Mouse (Mus musculus) bone marrow macrophage, adult 2 months (primary cell): ENCODE results near the gene Tnfaip3. TPM values are rescaled to one million over a fixed set of nuclear protein-coding genes. Genes with fewer than 3 reads are reported as not detected.

Experiments used
- H3K27ac ChIP-seq: 2 replicates; pipeline ENCODE4 v1.5.1; 2012; ENCODE audit warnings: low read depth, low read length; ENCODE audit not compliant: insufficient read depth
- H3K4me1 ChIP-seq: 2 replicates; pipeline ENCODE4 v1.6.1; 2012; ENCODE audit warnings: low read length; ENCODE audit not compliant: control insufficient read depth, insufficient read depth
- H3K4me3 ChIP-seq: 2 replicates; pipeline ENCODE4 v1.5.1; 2012; ENCODE audit warnings: mild to moderate bottlenecking, low read length, moderate library complexity; ENCODE audit not compliant: insufficient read depth
- CTCF ChIP-seq: IDR thresholded peaks from 2 replicates; pipeline ENCODE4 v1.5.1; 2012; ENCODE audit warnings: low read depth, mild to moderate bottlenecking, low read length, moderate library complexity
- POLR2A ChIP-seq: IDR thresholded peaks from 2 replicates; pipeline ENCODE4 v1.6.1; 2012; ENCODE audit warnings: mild to moderate bottlenecking, low read depth, low read length, borderline replicate concordance
- polyA plus RNA-seq: library from polyadenylated mRNA; stranded (reverse); fragments of >200 nt; gene quantifications from 2 replicates; pipeline ENCODE4 v1.2.4, GENCODE M21; 2012; ENCODE audit not compliant: missing spikeins, insufficient read depth, insufficient read length

Gene Tnfaip3
- polyA plus RNA-seq, 1 experiment: 19.3 TPM

GRCm38 (mm10) chr10:18983514-18983913 lies 31.9 kb downstream of the Tnfaip3 start:
- TF ChIP-seq CTCF (no peak), POLR2A (no peak)
- Histone ChIP-seq H3K4me3 (no peak overlapping the region), H3K4me1 (peaks cover 12% of the 10 kb centered on the region), H3K27ac (no peak overlapping the region)

- TF ChIP-seq CTCF: no peak
- no peak for TF ChIP-seq POLR2A
Observed at GRCm38 (mm10) chr10:18974486-18974885, 41.0 kb downstream of the Tnfaip3 start.

GRCm38 (mm10) chr10:18966893-18967292 lies 48.6 kb downstream of the Tnfaip3 start:
- no peak overlapping the region for H3K4me3 ChIP-seq
- TF ChIP-seq POLR2A: no peak
- TF ChIP-seq CTCF: no peak
- peaks cover 31% of the 10 kb centered on the region for H3K4me1 ChIP-seq
- no peak overlapping the region for H3K27ac ChIP-seq

More at GRCm38 (mm10) chr10:18974486-18974885, 41.0 kb downstream of the Tnfaip3 start:
- no peak overlapping the region for H3K4me3 ChIP-seq
- no peaks in the 10 kb centered on the region for H3K4me1 ChIP-seq
- H3K27ac ChIP-seq: no peak overlapping the region

DNA sequence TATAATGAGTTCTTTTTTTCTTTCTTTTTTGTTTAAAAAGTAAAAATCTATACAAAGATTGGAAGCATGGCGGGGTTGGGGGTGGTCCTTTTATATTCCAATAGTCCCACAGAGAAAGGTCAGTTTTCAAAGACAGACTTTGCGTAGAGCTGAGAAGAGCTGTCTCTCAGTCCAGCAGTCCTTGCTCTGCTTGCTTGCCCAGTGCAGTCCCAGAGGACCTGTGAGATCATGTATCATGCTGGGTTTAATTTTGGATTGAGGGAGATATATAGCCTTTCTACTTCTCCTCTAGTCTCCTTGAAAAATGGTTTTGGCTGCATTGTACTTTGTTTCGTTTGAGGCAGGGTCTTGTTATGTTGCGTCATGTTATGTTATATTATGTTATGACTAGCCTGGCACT lies 49.9 kb downstream of the Tnfaip3 start:
- TF ChIP-seq CTCF: no peak
- H3K4me1 ChIP-seq: peaks cover 31% of the 10 kb centered on the region
- H3K27ac ChIP-seq: no peak overlapping the region
- no peak overlapping the region for H3K4me3 ChIP-seq

GRCm38 (mm10) chr10:18964856-18965255 lies 50.6 kb downstream of the Tnfaip3 start:
- peaks cover 38% of the 10 kb centered on the region for H3K4me1 ChIP-seq
- no peak overlapping the region for H3K4me3 ChIP-seq
- peak overlapping the region; percentile 31; the same call in 1 of the 2 replicates for H3K27ac ChIP-seq
- TF ChIP-seq POLR2A (no peak), CTCF (no peak)

- Histone ChIP-seq H3K4me1 (peaks cover 29% of the 10 kb centered on the region), H3K4me3 (no peak overlapping the region), H3K27ac (no peak overlapping the region; the same call in 1 of the 2 replicates)
- no peak for TF ChIP-seq POLR2A
- TF ChIP-seq CTCF: no peak
Observed at GRCm38 (mm10) chr10:18959777-18960492, 55.5 kb downstream of the Tnfaip3 start.

DNA sequence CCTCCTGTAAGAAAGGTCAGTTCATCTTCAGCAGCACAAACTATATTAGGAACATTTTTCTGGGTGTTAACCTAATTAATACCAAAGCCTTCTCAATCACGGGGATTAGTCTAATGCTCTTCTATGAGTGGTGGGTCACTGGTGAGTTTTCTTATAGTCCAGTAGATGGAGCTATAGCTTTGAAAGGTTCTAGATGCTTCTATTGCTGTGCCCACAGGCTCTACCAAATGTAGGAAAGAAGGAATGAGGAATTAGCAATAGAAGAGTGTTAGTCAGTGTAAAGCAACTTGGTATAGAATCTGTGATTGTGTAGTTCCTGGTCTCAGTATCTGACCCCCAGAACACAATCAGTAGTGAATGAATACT lies 61.8 kb downstream of the Tnfaip3 start:
- Histone ChIP-seq H3K4me1 (peaks cover 5% of the 10 kb centered on the region; the same call in 1 of the 2 replicates), H3K4me3 (no peak overlapping the region), H3K27ac (no peak overlapping the region)
- TF ChIP-seq CTCF (no peak), POLR2A (no peak)

GRCm38 (mm10) chr10:18953011-18953705 lies 62.3 kb downstream of the Tnfaip3 start:
- TF ChIP-seq POLR2A (no peak), CTCF (no peak)
- H3K4me3 ChIP-seq: no peak overlapping the region
- peaks cover 5% of the 10 kb centered on the region; the same call in 1 of the 2 replicates for H3K4me1 ChIP-seq
- H3K27ac ChIP-seq: no peak overlapping the region

Other genes starting within 250 kb of the Tnfaip3 start
- gene Gm4922, start 228.9 kb downstream of the Tnfaip3 start, polyA plus RNA-seq: not detected in 2 replicates
- gene Perp, start 170.6 kb downstream of the Tnfaip3 start, polyA plus RNA-seq: not detected in 2 replicates